Mouse (Mus musculus): ENCODE data around the gene Bri3.

The Bri3 gene

GRCm38 (mm10) chr5:144397566-144397965, 153.3 kb downstream of the Bri3 start:
- in situ Hi-C loops (cut with MboI, MseI) = no loop called here

DNA sequence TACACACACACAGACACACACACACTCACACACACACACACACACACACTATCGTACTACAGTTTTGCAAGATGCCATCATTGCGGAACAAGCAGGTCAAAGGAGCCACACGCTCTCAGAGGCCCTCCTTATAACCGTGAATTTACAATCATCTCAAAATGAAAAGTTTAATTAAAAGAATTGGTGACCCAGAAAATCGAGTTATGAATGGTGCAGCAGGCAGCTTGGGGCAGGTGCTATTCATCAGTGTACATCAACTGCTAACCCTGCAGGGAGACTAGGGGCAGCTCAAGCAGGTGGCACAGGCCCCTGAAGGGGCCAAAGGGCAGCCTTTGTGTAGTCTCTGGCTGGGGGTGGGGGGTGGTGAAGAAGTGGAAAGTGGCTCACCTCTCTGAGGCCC, 156.6 kb downstream of the Bri3 start:
- in situ Hi-C loops (cut with MboI, MseI) = no loop called here

DNA sequence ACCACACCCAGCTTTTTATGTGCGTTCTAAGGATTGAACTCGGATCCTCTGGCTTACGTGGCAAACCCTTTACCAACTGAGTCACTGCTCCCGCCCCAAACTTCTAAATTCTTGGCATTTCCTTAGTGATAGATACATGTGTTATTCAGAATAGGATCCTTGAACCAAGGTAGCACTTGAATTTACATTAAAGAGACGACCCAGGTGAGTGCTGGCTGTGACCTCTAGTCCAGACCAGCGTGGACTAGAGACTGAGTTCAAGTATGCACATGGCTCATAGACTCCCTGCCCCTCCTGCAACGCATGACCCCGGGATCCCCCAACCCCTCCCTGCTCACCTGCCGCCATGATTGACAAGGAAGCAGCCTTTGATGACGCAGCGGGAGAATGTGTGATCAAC, 162.0 kb downstream of the Bri3 start:
- in situ Hi-C loops (cut with MboI, MseI) = no loop called here

GRCm38 (mm10) chr5:144410666-144411065, 166.4 kb downstream of the Bri3 start:
- in situ Hi-C loops (cut with MboI, MseI) = no loop called here

DNA sequence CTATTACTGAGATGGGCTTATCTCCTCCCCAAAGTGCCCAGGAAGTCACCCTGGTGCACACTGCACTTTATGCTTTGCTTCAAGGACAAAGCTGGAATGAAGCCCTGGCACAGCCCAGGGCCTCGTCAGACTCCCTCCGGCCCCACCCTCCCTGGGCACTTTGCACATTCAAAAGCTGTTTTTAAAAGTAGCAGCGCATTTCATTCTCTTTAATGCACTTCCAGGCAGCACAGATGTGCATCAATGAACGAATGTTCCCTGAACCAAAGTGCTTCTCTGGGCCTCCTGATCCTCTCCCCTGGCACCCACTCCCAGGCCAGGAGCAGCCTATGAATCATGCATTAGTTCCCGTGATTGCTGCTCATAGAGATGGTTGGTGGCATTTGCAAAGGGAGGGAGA, 167.5 kb downstream of the Bri3 start:
- in situ Hi-C loops (cut with MboI, MseI) = no loop called here

GRCm38 (mm10) chr5:144412781-144413180, 168.5 kb downstream of the Bri3 start:
- in situ Hi-C loops (cut with MboI, MseI) = no loop called here

DNA sequence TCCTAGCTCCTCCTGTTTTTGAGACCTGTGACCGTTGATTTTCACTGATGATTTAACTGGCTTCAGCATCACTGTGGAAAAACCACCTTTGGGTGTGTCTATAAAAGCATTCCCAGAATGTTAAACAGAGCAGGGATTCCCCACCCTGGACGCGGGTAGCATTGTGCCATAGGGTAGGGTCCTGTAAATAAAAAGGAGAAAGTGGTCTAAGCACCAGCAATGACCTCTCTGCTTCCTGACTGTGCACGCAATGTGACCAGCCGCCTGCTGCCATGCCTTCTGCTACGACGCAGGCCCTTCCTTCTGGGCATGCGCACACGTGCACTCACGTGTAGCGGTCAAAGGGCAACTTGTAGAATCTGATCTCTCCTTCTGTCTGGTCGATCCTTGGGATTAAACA, 174.2 kb downstream of the Bri3 start:
- in situ Hi-C loops (cut with MboI, MseI) = no loop called here

DNA sequence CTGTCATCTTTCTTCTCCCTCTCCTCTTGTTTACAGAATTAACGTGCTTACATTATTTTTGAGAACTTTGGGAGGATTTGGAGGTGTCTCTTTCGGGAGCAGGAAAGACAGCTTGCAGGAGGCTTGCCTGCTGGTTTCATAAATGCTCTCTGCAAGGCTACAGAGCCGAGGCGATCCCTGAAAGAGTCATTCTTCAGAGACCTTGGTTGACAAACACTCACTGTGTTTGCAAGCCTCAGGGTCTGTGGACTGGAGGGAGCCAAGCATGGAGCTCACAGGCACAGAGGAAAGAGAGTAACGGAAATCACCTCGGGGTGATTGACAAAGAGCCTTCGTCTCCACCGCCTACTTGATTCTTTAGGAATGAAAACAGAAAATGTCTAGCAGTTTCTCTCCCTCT, 175.8 kb downstream of the Bri3 start:
- in situ Hi-C loops (cut with MboI, MseI) = no loop called here

- in situ Hi-C loops (cut with MboI, MseI) = no loop called here
Observed at GRCm38 (mm10) chr5:144426697-144427096, 182.5 kb downstream of the Bri3 start.

GRCm38 (mm10) chr5:144427861-144428260, 183.6 kb downstream of the Bri3 start:
- in situ Hi-C loops (cut with MboI, MseI) = no loop called here

- in situ Hi-C loops (cut with MboI, MseI) = loop anchor here in 1 of 2 experiments (10.0 kb wide), 1 partner anchor 947 kb away; no protein-coding TSS in a partner anchor
Observed at GRCm38 (mm10) chr5:144431481-144431880, 187.2 kb downstream of the Bri3 start.

DNA sequence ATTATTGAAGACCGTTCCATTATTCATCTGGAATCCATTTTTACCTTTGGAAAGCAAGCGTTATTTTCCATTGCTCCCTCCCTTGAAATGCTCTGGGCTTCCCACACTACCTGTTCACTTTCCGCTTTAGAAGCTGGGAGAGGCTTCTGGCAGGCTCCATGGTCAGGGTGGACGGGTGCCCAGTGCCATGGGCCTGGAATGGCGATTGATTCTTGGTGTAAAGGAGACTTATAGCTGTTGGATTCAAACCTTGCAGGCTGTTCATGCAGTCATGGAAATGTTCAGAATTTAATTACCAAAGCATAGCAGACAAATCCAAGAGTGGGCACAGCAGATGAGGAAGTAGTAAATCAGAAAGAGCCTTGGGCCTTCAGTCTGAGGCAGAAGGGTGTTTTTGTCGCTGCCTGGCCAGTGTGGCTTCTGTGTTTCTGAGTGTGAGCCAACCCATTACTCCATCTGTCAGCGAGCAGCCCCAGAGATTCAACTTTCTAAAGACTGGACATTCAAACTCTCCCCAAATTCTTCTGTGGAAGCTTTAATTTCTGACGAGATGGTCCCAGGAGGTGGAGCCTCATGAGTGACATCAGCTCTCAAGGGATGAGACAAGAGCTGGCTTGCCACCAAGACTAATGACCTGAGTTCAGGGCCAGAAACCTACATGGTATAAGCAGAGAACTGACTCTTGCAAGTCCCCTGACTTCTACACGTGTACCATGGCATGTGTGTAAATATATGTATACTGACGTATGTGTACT, 195.2 kb downstream of the Bri3 start:
- in situ Hi-C loops (cut with MboI, MseI) = loop anchor here in 1 of 2 experiments (10.0 kb wide), 1 partner anchor 955 kb away; no protein-coding TSS in a partner anchor

DNA sequence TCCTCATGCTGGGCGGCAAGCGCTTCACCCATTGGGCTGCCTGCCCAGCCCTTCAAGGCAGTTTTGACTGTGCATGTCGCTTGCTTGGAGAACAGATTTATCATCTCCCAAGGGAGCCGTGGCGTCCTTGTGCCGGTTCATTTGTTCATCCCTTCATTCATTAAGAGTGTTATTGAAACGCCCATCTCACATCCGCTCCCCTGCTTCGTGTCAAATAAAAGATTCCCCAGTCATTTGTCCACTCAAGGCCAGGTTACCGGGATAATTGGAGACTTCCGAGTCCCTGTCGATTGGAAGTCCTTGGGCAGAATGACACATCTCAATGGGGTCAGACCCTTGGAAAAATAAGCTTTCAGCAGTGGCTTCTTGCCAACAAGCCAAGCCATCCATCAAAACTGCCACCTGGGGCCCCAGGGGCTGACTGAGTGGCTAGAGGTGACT, 197.6 kb downstream of the Bri3 start:
- in situ Hi-C loops (cut with MboI, MseI) = no loop called here

- in situ Hi-C loops (cut with MboI, MseI) = no loop called here
Observed at GRCm38 (mm10) chr5:144446475-144447225, 202.4 kb downstream of the Bri3 start.

GRCm38 (mm10) chr5:144447226-144447616, 203.0 kb downstream of the Bri3 start:
- in situ Hi-C loops (cut with MboI, MseI) = no loop called here

- in situ Hi-C loops (cut with MboI, MseI) = no loop called here
Observed at GRCm38 (mm10) chr5:144447975-144448374, 203.7 kb downstream of the Bri3 start.

GRCm38 (mm10) chr5:144452776-144453455, 208.7 kb downstream of the Bri3 start:
- in situ Hi-C loops (cut with MboI, MseI) = no loop called here

DNA sequence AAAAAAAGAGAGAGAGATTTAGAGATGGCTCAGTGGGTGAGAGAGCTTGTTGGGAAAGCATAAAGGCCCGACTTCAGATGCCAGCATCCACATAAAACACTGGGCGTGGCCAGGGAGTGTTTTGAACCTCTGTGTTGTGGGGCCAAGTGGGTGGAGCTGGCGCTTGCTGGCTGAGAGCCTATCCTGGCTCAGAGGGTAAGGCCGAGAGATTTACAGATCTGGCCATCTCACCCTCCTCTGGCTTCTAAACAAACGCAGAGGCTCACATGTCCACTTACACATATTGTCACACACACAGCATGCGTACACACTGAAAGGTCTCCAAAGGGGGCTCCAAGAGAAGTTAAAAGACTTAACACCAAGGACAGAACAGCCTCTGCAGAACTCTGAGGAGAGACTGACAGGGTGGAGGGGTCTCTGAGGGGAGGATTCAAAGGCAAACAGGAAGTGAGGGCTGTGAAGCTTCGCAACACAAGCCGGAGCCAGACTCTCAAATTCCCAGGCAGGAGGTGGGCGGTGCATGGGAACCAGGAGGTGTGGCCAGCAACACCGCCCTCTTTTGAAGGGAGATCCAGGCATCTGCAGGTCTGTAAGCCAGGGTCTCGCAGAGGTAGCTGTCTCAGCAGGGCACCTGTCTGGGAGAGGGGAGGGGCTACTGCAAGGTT, 213.5 kb downstream of the Bri3 start:
- in situ Hi-C loops (cut with MboI, MseI) = no loop called here

- in situ Hi-C loops (cut with MboI, MseI) = no loop called here
Observed at GRCm38 (mm10) chr5:144466987-144467386, 222.8 kb downstream of the Bri3 start.

DNA sequence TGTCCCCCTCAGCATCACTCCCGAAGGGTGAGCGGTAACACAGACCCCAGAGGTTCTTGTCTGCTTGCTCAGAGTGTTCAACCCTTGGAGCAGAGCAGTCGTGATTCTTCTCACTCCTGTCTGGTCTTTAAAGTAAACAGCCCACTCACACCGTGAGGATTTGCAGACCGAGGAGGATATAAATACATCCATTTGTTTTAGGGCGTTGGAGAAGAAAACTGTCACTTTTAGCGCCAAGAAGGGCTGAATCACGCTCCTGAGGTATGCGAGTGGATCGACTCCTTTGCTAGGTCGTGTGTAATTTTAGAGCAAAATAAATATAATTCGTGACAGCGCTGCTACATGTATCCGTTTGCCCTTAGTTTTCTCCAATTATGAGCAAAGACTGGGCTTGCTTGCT, 228.8 kb downstream of the Bri3 start:
- in situ Hi-C loops (cut with MboI, MseI) = no loop called here

- in situ Hi-C loops (cut with MboI, MseI) = no loop called here
Observed at GRCm38 (mm10) chr5:144479677-144480171, 235.5 kb downstream of the Bri3 start.
